In genomic region chr19:10240654-10241305, GRCm38 (mm10) we compare ENCODE assay signal across 8 mouse cellular contexts. TPM values are rescaled to one million over a fixed set of nuclear protein-coding genes. Genes with fewer than 3 reads are reported as not detected.
DNase-seq lines count a peak whose midpoint lies in the region; ATAC-seq lines count a peak whose summit lies in the region.

TSS of gene Myrf (minus strand) at chr19:10240748.

- peak within 1 kb of the TSS; percentile 55 for H3K4me3 ChIP-seq in intestine, embryonic 14.5 days (ENCODE audit: low read depth, low read length)
- H3K4me3 ChIP-seq in midbrain, embryonic 10.5 days = peak within 1 kb of the TSS; percentile 65

- H3K36me3 ChIP-seq in intestine, embryonic 14.5 days (ENCODE audit: control insufficient read depth, insufficient read depth, low read length) = no peaks in the 10 kb centered on the region
- no peaks in the 10 kb centered on the region for H3K36me3 ChIP-seq in midbrain, embryonic 10.5 days

- H3K27me3 ChIP-seq in intestine, embryonic 14.5 days (replicated peaks; ENCODE audit: control insufficient read depth, insufficient read depth, low read length) = no peaks in the 10 kb centered on the region
- peaks cover 50% of the 10 kb centered on the region for H3K27me3 ChIP-seq in midbrain, embryonic 10.5 days (ENCODE audit: low read depth, poor library complexity, severe bottlenecking)

- 8% methylated on average over 39 of the region's 43 CpGs for WGBS in intestine, embryonic 14.5 days
- WGBS in midbrain, embryonic 10.5 days = 8% methylated on average over 43 of the region's 43 CpGs

- intact Hi-C loops in left cerebral cortex, postnatal 36 days (cut with DNase I) = no loop called here

- peak within 1 kb of the TSS; percentile 57 for H3K27ac ChIP-seq in intestine, embryonic 14.5 days (ENCODE audit: low read depth)
- peak within 1 kb of the TSS; percentile 80 for H3K27ac ChIP-seq in midbrain, embryonic 10.5 days (replicated peaks)

- H3K4me2 ChIP-seq in intestine, embryonic 14.5 days (ENCODE audit: low read length) = peak within 1 kb of the TSS; percentile 66

- peak within 1 kb of the TSS; percentile 67 for H3K9ac ChIP-seq in intestine, embryonic 14.5 days (ENCODE audit: low read length)

- DNase-seq in adrenal gland, adult 18-20 months (ENCODE audit: low spot score in 2 of 2) = peak; percentile 84 to 85
- peak; percentile 81 for DNase-seq in embryo, embryonic 10 days (ENCODE audit: low spot score)
- peak; percentile 66 for DNase-seq in gastrocnemius, postnatal 25 days
- DNase-seq in intestine, embryonic 14.5 days (ENCODE audit: low spot score) = peak; percentile 94
- DNase-seq in left cerebral cortex, postnatal 36 days (ENCODE audit: low spot score in 2 of 2) = peak; percentile 67 to 73
- DNase-seq in midbrain, embryonic 10.5 days (ENCODE audit: low spot score) = peak; percentile 86
- DNase-seq in right cerebral cortex, postnatal 4 days = peak; percentile 68
- peak; percentile 78 for DNase-seq in yolk sac, embryonic 10.5 days (ENCODE audit: low spot score)

- peaks cover 24% of the 10 kb centered on the region for H3K4me1 ChIP-seq in intestine, embryonic 14.5 days (replicated peaks; ENCODE audit: control insufficient read depth, insufficient read depth, low read length)
- H3K4me1 ChIP-seq in midbrain, embryonic 10.5 days = peaks cover 39% of the 10 kb centered on the region

- peak; percentile 77 for ATAC-seq in intestine, embryonic 14.5 days (replicated peaks; ENCODE audit: low FRiP score, low TSS enrichment, low read depth)

- no peaks in the 10 kb centered on the region for H3K9me3 ChIP-seq in intestine, embryonic 14.5 days (ENCODE audit: control insufficient read depth, low read length)
- no peaks in the 10 kb centered on the region for H3K9me3 ChIP-seq in midbrain, embryonic 10.5 days (replicated peaks)

RNA-seq across cellular contexts. Expression of gene Myrf, which starts in this region (rescaled TPM):
- total RNA-seq in adrenal gland, adult 18-20 months (2021) = 1 to 10 TPM; 2.1 to 2.8 TPM
- not detected for total RNA-seq in gastrocnemius, postnatal 25 days (2021)
- 26.0 and 26.3 TPM in 2 replicates for polyA plus RNA-seq in intestine, embryonic 14.5 days (2014; fragmentation: Nextera tagmentation; extraction: Ambion mirVana)
- total RNA-seq in left cerebral cortex, postnatal 36 days (2021) = 10 to 100 TPM; 17.1 to 18.9 TPM
- polyA plus RNA-seq in midbrain, embryonic 10.5 days (2016; fragmentation: Nextera tagmentation; extraction: Ambion mirVana) = 2.1 and 2.2 TPM in 2 replicates

Comparison
In these comparisons a context has a peak if more than half of its experiments do, and no peak if none do; other contexts are left out.
1. Peak in every context shown above with its lines: DNase-seq, ATAC-seq, H3K4me3 ChIP-seq and H3K27ac ChIP-seq.
2. RNA of gene Myrf (total RNA-seq): 17.1 to 18.9 TPM in left cerebral cortex, postnatal 36 days; 2.1 to 2.8 TPM in adrenal gland, adult 18-20 months and not detected in gastrocnemius, postnatal 25 days; every median in the first group is over 4 times any median in the second.
3. Peak in DNase-seq in gastrocnemius, postnatal 25 days; RNA of the gene not detected or under 1 TPM.